Mouse (Mus musculus): ENCODE measurements around the gene Rgsl1. TPM values are rescaled to one million over a fixed set of nuclear protein-coding genes. Genes with fewer than 3 reads are reported as not detected.
"Not testable (repeated sequence)": the region's sequence is repeated elsewhere in the genome, so short reads cannot be mapped to it uniquely, and the experiment has no call there.

The Rgsl1 gene
- 1 to 10 TPM; 1.7 to 2.6 TPM for total RNA-seq (2021)
- long read RNA-seq, experiment 1, partial matches to known transcripts, result 0 of 2 reads
- long read RNA-seq, experiment 1, other reads (novel, unspliced or antisense), result 2 of 2 reads
- long read RNA-seq, experiment 2, partial matches to known transcripts, result 0 of 1 reads
- long read RNA-seq, experiment 2, other reads (novel, unspliced or antisense), result 1 of 1 reads

DNA sequence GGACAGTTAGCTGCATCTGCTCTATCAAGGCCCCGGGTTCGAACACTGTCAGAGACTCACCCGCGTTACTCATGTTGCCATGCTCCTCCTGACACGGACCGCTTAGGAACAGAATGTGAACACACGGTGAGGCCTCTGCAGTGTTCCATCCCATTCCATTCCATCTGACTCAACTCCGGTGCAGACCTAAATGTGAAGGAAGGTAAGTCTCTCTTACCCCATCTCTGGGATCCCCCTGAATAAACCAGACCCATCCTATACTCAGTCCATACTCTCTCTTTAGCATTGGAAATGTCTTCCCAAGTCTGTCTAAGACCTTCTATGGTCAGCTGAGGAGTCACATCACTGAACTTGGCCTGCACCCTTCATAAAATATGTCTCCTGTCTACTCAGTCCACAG, at the start of gene Rgsl1:
TSS of gene Rgsl1 (minus strand) at position 101 of the 400 bp plus-strand sequence.
- Histone ChIP-seq H3K27ac (no peak within 1 kb of the TSS), H3K4me3 (no peak within 1 kb of the TSS)
- no peak for TF ChIP-seq CTCF (IDR thresholded peaks at IDR 0.05)
- intact Hi-C loops (cut with DNase I), result no loop called here
- DNase-seq (ENCODE audit: extremely low spot score in 1 of 2, low spot score in 2 of 2), result no peak

DNA sequence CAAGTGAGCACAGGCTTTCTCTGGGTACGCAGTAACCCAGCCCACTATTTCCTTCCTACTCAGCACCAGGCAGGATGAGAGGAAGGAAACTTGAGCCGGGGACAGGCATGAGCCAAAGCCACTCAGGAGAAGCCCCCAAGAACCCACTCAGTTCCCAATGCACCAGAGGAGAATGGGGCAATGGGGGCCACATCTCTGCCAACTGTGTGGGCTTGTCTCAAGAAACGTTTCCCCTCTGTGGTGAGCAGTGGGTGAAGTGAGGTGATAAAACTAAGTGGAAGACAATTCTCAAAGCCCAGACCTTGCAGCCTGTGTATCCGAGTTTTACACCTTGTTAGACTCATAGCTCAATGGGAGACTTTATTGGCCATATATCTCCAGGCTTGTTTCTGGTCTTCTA, 47.5 kb upstream of the Rgsl1 start, which contains the start of gene Teddm1a:
TSS of gene Teddm1a (plus strand) at position 301 of the 400 bp plus-strand sequence.
- no peak for DNase-seq (ENCODE audit: extremely low spot score in 1 of 2, low spot score in 2 of 2)
- no peak for TF ChIP-seq CTCF (IDR thresholded peaks at IDR 0.05)
- Histone ChIP-seq H3K4me3 (no peak within 1 kb of the TSS), H3K27ac (no peak within 1 kb of the TSS)
- intact Hi-C loops (cut with DNase I), result no loop called here

DNA sequence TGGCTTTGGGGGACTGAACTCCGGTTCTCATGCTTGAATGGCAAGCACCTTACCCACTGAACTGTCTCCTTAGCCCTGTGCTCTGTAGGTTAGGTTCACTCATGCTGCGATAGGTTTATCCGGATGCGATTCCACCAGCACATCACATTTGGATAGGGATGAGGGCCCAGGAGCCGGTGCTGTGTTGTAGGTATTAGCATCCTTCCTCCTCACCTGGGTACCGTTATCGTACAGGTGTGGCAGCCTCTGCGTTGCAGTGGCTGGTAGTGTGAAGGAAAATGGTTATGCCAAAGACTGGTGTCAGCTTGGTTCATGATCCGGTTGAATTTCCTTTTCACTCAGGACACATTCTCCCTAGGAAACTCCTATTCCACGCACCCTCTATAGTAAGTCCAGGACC, 46.2 kb upstream of the Rgsl1 start:
- no peak for DNase-seq (ENCODE audit: extremely low spot score in 1 of 2, low spot score in 2 of 2)
- intact Hi-C loops (cut with DNase I), result no loop called here
- no peak for TF ChIP-seq CTCF (IDR thresholded peaks at IDR 0.05)
- no peak overlapping the region for H3K4me3 ChIP-seq
- H3K27ac ChIP-seq, result no peak overlapping the region

DNA sequence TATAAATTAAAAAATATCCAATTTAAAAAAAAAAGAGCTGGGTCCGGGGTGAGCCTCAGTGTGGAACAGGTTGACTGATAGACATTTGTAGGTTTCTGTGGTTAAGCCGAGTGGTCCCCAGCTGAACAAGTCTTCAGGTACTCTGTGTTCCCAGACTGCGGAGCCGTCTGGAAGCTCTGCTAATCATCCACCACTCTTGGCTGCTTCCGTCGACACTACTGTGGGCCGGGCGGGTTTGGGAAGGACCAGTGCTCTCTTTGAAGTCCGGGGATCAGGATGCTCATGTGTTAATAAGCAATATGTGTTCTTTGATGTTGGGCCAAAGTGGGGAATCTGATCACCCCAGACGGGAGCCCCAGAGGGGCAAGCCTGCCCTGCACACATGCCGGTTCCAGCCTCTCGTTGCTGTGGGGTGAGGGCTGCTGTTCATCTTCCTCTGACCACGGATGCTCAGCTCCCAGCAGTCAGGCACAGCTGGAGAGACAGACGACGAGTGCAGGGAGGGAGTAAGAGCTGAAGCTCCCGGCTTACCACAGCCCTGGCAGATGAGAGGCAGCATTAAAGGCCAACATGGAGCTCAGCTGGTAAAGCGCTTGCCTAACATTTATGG, 42.2 kb upstream of the Rgsl1 start:
- Histone ChIP-seq H3K4me3 (no peak overlapping the region), H3K27ac (no peak overlapping the region)
- intact Hi-C loops (cut with DNase I), result no loop called here
- no peak for TF ChIP-seq CTCF (IDR thresholded peaks at IDR 0.05)
- DNase-seq (ENCODE audit: extremely low spot score in 1 of 2, low spot score in 2 of 2), result no peak

DNA sequence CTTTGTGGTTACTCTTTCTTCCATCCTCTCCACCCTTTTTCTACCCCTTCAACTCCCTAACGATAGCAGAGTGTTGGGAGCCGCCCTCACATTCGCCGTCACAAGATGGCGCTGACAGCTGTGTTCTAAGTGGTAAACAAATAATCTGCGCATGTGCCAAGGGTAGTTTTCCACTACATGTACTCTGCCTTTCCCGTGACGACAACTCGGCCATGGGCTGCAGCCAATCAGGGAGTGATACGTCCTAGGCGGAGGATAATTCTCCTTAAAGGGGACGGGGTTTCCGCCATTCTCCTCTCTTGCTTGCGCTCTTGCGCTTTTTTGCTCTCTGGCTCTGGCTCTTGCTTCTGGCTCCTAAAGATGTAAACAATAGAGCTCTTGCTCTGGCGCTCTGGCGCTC, 36.4 kb upstream of the Rgsl1 start:
- intact Hi-C loops (cut with DNase I); H3K27ac ChIP-seq; DNase-seq (ENCODE audit: extremely low spot score in 1 of 2, low spot score in 2 of 2); H3K4me3 ChIP-seq: not testable (repeated sequence)

DNA sequence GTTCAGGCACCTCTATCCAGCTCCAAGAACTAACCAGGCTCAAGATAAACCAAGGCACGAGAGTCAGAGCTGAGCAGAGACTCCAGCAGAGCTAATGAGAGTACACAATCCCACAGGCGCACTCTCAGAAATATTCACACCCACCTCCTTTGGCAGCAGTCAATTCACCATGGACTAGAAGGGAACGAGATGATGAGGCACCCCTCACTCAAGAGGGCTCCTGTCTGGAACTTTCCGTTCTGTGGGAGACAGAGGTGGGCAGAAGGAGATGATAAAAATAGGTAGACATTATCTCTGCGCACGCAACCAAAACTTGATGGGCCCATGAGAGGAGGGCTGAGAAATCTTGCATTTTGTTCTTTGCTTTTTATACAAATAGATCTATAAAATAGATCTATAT, 30.1 kb upstream of the Rgsl1 start, which contains the start of gene Teddm1b:
TSS of gene Teddm1b (plus strand) at position 301 of the 400 bp plus-strand sequence.
- intact Hi-C loops (cut with DNase I), result no loop called here

DNA sequence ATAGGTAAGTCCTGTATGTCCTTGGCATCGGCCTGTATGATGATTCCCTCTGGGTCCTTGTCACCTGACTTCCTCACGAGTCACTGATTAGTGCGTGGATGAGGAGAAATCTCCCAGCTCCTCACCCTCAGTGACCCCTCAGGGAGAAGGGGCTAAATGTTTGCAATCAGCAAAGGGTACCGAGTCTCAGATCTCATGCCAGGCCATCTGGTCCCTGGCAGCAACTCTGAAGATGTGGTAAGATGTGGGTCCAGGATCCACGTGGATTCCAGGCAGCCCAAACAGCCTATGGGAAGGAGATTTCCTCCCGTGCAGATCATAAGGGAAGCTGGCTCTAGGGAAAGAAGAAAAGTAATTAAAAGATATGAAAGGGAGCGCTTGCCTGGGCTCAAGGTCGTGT, 12.0 kb upstream of the Rgsl1 start:
- H3K4me3 ChIP-seq, result no peak overlapping the region
- intact Hi-C loops (cut with DNase I), result no loop called here
- no peak for DNase-seq (ENCODE audit: extremely low spot score in 1 of 2, low spot score in 2 of 2)
- no peak for TF ChIP-seq CTCF (IDR thresholded peaks at IDR 0.05)
- H3K27ac ChIP-seq, result no peak overlapping the region

More for the DNA sequence above, 30.1 kb upstream of the Rgsl1 start, which contains the start of gene Teddm1b:
- H3K27ac ChIP-seq, result no peak within 1 kb of the TSS
- no peak for DNase-seq (ENCODE audit: extremely low spot score in 1 of 2, low spot score in 2 of 2)
- no peak within 1 kb of the TSS for H3K4me3 ChIP-seq
- TF ChIP-seq CTCF (IDR thresholded peaks at IDR 0.05), result no peak

DNA sequence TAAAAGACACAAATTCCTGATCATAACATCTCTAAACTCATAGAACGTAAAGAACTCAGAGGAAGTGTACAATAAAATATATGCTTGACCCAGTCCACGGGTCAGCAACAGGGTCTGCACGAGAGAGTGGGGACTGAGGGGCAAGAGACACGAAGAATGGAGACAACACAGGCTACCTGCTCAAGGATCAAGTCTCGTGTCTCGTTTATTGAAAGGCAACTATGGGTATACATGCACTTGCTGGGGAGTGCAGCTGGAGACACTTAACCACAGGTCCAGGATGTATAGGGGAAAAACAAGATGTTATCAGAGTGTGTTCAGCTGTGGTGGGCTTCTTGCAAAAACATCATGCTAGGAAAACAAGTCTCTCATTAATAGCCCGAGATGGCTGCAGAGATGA, 8.8 kb upstream of the Rgsl1 start:
- DNase-seq (ENCODE audit: extremely low spot score in 1 of 2, low spot score in 2 of 2); H3K4me3 ChIP-seq; H3K27ac ChIP-seq; intact Hi-C loops (cut with DNase I): not testable (repeated sequence)

DNA sequence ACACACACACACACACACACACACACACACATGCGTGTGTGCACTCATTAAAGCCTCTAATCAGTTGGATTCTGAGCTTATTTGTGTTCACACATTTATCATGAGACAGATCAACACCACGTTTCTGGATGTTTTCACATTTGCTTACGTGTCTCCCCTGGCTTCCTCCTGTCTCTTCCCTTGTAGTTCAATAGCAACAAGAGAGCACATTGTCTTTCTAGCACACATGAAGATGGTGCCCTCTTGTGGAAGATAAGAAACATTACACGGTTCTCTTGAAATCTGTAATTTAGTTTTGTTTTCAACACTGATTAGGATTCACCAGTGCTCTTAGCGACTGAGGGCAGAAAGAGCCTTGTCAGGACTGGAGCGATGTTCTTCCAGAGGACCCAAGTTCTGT, 2.9 kb upstream of the Rgsl1 start:
- no peak for DNase-seq (ENCODE audit: extremely low spot score in 1 of 2, low spot score in 2 of 2)
- intact Hi-C loops (cut with DNase I), result loop anchor here (2.0 to 5.0 kb wide), 2 partner anchors 100 to 334 kb away; partner anchors contain the start of gene Rnasel
- no peak overlapping the region for H3K4me3 ChIP-seq

DNA sequence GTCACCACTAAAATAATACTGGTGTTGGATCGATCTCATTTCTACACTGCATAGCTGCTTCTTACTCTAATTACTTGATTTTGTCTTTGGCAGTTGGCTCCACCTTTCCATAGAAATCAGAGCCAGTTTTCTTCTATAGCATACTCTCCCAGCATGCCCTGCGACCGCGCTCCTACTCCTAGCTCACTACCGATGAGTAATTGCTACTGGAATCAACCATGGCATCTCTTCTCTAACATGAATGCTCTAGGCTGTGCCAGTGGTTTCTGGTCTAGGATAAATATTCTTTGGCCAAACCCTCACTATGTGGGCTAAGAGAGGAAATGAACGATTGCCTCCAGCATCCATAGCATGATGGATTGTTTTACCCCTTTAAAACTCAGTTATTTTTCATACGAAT, 2.5 kb upstream of the Rgsl1 start:
- intact Hi-C loops (cut with DNase I), result loop anchor here (2.0 to 5.0 kb wide), 2 partner anchors 99 to 334 kb away; partner anchors contain the start of gene Rnasel

More for the DNA sequence above, 2.9 kb upstream of the Rgsl1 start:
- no peak overlapping the region for H3K27ac ChIP-seq
- TF ChIP-seq CTCF (IDR thresholded peaks at IDR 0.05), result peak; percentile 74

DNA sequence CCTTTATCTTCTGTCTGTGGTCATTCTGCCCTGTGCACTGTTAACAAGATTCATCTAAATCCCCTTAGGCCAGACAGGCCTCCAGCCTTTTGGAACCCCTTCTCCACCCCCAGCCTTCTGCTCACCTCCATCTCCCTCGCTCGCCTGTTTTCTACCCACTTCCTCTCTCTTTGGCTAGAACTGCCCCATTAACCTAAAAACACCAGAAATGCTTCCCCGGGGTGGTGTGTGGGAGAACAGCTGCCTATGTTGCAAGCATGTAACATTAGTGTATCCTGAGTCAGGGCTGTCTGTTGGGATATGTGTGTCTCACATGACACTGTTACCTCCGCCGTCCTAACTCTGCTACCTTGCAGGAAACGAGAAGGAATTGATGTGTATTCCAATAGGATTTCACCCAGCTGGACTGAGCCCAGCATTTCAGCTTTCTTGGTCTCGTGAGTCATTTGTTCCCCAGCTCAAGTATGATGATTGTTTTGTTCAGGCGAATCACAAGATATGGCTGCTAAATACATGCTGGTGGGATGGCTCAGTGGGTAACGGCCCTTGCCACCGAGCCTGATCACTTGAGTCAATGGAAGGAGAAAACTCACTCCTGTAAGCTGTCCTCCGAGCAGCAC, 1.7 kb downstream of the Rgsl1 start:
- Histone ChIP-seq H3K27ac (no peak overlapping the region), H3K4me3 (no peak overlapping the region)
- no peak for TF ChIP-seq CTCF (IDR thresholded peaks at IDR 0.05)
- peak in 1 of 2 experiments; percentile 26 for DNase-seq (ENCODE audit: extremely low spot score in 1 of 2, low spot score in 2 of 2)
- intact Hi-C loops (cut with DNase I), result no loop called here

More for the DNA sequence above, 2.5 kb upstream of the Rgsl1 start:
- Histone ChIP-seq H3K27ac (no peak overlapping the region), H3K4me3 (no peak overlapping the region)
- DNase-seq (ENCODE audit: extremely low spot score in 1 of 2, low spot score in 2 of 2), result no peak
- TF ChIP-seq CTCF (IDR thresholded peaks at IDR 0.05), result no peak

DNA sequence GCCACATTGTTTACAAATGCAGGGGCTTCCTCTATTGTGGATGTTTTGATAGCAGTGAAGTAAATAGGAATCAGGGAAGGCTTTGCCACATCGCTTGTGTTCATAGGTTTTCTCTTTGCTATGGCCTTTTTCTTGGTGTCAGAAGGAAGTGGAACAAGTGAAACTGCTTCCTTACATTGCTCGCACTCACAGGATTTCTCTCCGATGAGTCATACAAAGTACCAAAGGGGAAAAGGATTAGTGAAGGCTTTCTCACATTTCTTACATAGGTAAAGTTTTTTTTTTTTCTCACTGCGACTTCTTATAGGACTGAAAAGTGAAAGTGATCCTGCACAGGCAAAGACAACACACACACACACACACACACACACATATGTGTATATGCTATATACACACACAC, 7.9 kb downstream of the Rgsl1 start:
- Histone ChIP-seq H3K27ac (no peak overlapping the region), H3K4me3 (no peak overlapping the region)
- DNase-seq (ENCODE audit: extremely low spot score in 1 of 2, low spot score in 2 of 2), result no peak
- intact Hi-C loops (cut with DNase I), result no loop called here
- TF ChIP-seq CTCF (IDR thresholded peaks at IDR 0.05), result no peak
